Mouse (Mus musculus) lung, embryonic 15.5 days (tissue): ENCODE measurements around the gene Gm9747. TPM values are rescaled to one million over a fixed set of nuclear protein-coding genes. Genes with fewer than 3 reads are reported as not detected.

Source experiments
- ATAC-seq: fragments of 200-750 bp; cut with Nextera tagmentation; 2 replicates; pipeline ENCODE4 v1.8.0; 2017; ENCODE audit warnings: moderate number of reproducible peaks, borderline replicate concordance; ENCODE audit not compliant: low FRiP score, low TSS enrichment; ENCODE audit errors: extremely low read depth
- H3K27ac ChIP-seq: fragments of 300-500 bp; sonication (generic); 2 replicates; pipeline ENCODE4 v1.5.1; 2015; ENCODE audit warnings: moderate library complexity, mild to moderate bottlenecking, inconsistent platforms
- H3K27me3 ChIP-seq: fragments of 300-500 bp; sonication (generic); 2 replicates; pipeline ENCODE4 v1.6.1; 2015; ENCODE audit warnings: inconsistent platforms
- H3K36me3 ChIP-seq: fragments of 300-500 bp; sonication (generic); 2 replicates; pipeline ENCODE4 v1.6.1; 2015; ENCODE audit warnings: inconsistent platforms
- H3K4me1 ChIP-seq: fragments of 300-500 bp; sonication (generic); 2 replicates; pipeline ENCODE4 v1.6.1; 2015; ENCODE audit warnings: inconsistent platforms
- H3K4me2 ChIP-seq: fragments of 300-500 bp; sonication (generic); 2 replicates; pipeline ENCODE4 v1.6.1; 2015; ENCODE audit warnings: inconsistent platforms, mild to moderate bottlenecking, moderate library complexity
- H3K4me3 ChIP-seq: fragments of 300-500 bp; sonication (generic); 2 replicates; pipeline ENCODE4 v1.5.1; 2015; ENCODE audit warnings: mild to moderate bottlenecking, inconsistent platforms
- H3K9ac ChIP-seq: fragments of 300-500 bp; sonication (generic); 2 replicates; pipeline ENCODE4 v1.6.1; 2015; ENCODE audit warnings: inconsistent platforms
- H3K9me3 ChIP-seq: fragments of 300-500 bp; sonication (generic); 2 replicates; pipeline ENCODE4 v1.6.1; 2016; ENCODE audit warnings: inconsistent platforms
- WGBS: fragments of 180-500 bp; shearing (Covaris S2); methylation state at CpG from one replicate; pipeline ENCODE4 v1.1.7; 2015; 5-methylcytosine and 5-hydroxymethylcytosine counted together
- polyA plus RNA-seq: library from polyadenylated mRNA; unstranded; fragments of >200 nt; fragmentation: Nextera tagmentation; extraction: Ambion mirVana; gene quantifications from 2 replicates; pipeline ENCODE4 v1.2.1, GENCODE M21; 2015

The Gm9747 gene
- polyA plus RNA-seq, 1 experiment from 2014 or later = 35.0 TPM

GRCm38 (mm10) chr1:82284403-82284802, 51.5 kb downstream of the Gm9747 start:
- no peak for ATAC-seq
- peak overlapping the region; percentile 46 for H3K9ac ChIP-seq
- H3K4me2 ChIP-seq = peak overlapping the region; percentile 84
- peak overlapping the region; percentile 93 for H3K27ac ChIP-seq
- H3K27me3 ChIP-seq = 0 out of 2 replicates have a peak, but pooled peaks cover 5% of the 10 kb centered on the region
- peaks cover 2% of the 10 kb centered on the region; the same call in 1 of the 2 replicates for H3K36me3 ChIP-seq
- H3K4me3 ChIP-seq = peak overlapping the region; percentile 77
- no peaks in the 10 kb centered on the region for H3K9me3 ChIP-seq
- H3K4me1 ChIP-seq = peaks cover 40% of the 10 kb centered on the region
- 4% methylated on average over 4 of the region's 4 CpGs for WGBS

Other genes with a start within 250 kb of the Gm9747 start
- gene Irs1, start 58.3 kb downstream of the Gm9747 start, polyA plus RNA-seq = 11.8 and 12.7 TPM in 2 replicates
- gene Rhbdd1, start 83.3 kb downstream of the Gm9747 start, polyA plus RNA-seq = 10.6 and 11.7 TPM in 2 replicates